Mouse (Mus musculus) hindbrain, embryonic 11.5 days (tissue): Measurements from ENCODE around the gene Tmigd3. TPM values are rescaled to one million over a fixed set of nuclear protein-coding genes. Genes with fewer than 3 reads are reported as not detected.

Experiments used
- ATAC-seq: fragments of 200-750 bp; cut with Nextera tagmentation; 2 replicates; pipeline ENCODE4 v1.8.0; 2017; ENCODE audit warnings: mild to moderate bottlenecking, moderate TSS enrichment, moderate library complexity; ENCODE audit not compliant: low FRiP score
- DNase-seq: peaks from one replicate; pipeline ENCODE4 v3.0.0-alpha.2; 2015; ENCODE audit warnings: low spot score
- H3K27ac ChIP-seq: fragments of 300-500 bp; sonication (generic); 2 replicates; pipeline ENCODE4 v1.5.1; 2014; ENCODE audit warnings: mild to moderate bottlenecking, low read depth, low read length
- H3K27me3 ChIP-seq: fragments of 300-500 bp; sonication (generic); 2 replicates; pipeline ENCODE4 v1.6.1; 2014; ENCODE audit warnings: mild to moderate bottlenecking, low read length, moderate library complexity, mixed read lengths; ENCODE audit not compliant: control insufficient read depth, insufficient read depth
- H3K36me3 ChIP-seq: fragments of 300-500 bp; sonication (generic); 2 replicates; pipeline ENCODE4 v1.6.1; 2014; ENCODE audit warnings: mild to moderate bottlenecking, low read length, moderate library complexity, mixed read lengths; ENCODE audit not compliant: control insufficient read depth, insufficient read depth
- H3K4me1 ChIP-seq: fragments of 300-500 bp; sonication (generic); replicated peaks from 2 replicates; pipeline ENCODE4 v1.6.1; 2014; ENCODE audit warnings: low read length, mixed read lengths; ENCODE audit not compliant: control insufficient read depth, insufficient read depth
- H3K4me2 ChIP-seq: fragments of 300-500 bp; sonication (generic); replicated peaks from 2 replicates; pipeline ENCODE4 v1.6.1; 2014; ENCODE audit warnings: mild to moderate bottlenecking, low read depth, low read length
- H3K4me3 ChIP-seq: fragments of 300-500 bp; sonication (generic); 2 replicates; pipeline ENCODE4 v1.5.1; 2014; ENCODE audit warnings: low read depth, low read length
- H3K9ac ChIP-seq: fragments of 300-500 bp; sonication (generic); 2 replicates; pipeline ENCODE4 v1.6.1; 2014; ENCODE audit warnings: low read depth, low read length
- H3K9me3 ChIP-seq: fragments of 300-500 bp; sonication (generic); 2 replicates; pipeline ENCODE4 v1.6.1; 2016; ENCODE audit warnings: low read length; ENCODE audit not compliant: control insufficient read depth
- WGBS: fragments of 180-500 bp; shearing (Covaris S2); extraction: QIAGEN DNeasy Blood & Tissue Kit; methylation state at CpG from one replicate; pipeline ENCODE4 v1.1.7; 2014; 5-methylcytosine and 5-hydroxymethylcytosine counted together
- polyA plus RNA-seq: library from polyadenylated mRNA; unstranded; fragments of >200 nt; fragmentation: Nextera tagmentation; extraction: Ambion mirVana; gene quantifications from 2 replicates; pipeline ENCODE4 v1.2.1, GENCODE M21; 2014

Tmigd3 gene
- polyA plus RNA-seq, 1 experiment from 2014 or later = not detected

GRCm38 (mm10) chr3:105894601-105895592 lies 24.2 kb downstream of the Tmigd3 start:
- no peak overlapping the region for H3K9ac ChIP-seq
- H3K36me3 ChIP-seq = no peaks in the 10 kb centered on the region
- no peak for ATAC-seq
- DNase-seq = no peak
- no peaks in the 10 kb centered on the region for H3K27me3 ChIP-seq
- H3K27ac ChIP-seq = no peak overlapping the region
- H3K9me3 ChIP-seq = no peaks in the 10 kb centered on the region
- WGBS = 86% methylated on average over 23 of the region's 23 CpGs
- no peaks in the 10 kb centered on the region; the same call in 1 of the 2 replicates for H3K4me1 ChIP-seq
- no peak overlapping the region for H3K4me2 ChIP-seq
- H3K4me3 ChIP-seq = no peak overlapping the region

GRCm38 (mm10) chr3:105896811-105897210 lies 26.1 kb downstream of the Tmigd3 start:
- WGBS = 79% methylated on average over 3 of the region's 3 CpGs
- Histone ChIP-seq H3K4me2 (no peak overlapping the region), H3K27me3 (no peaks in the 10 kb centered on the region), H3K4me1 (no peaks in the 10 kb centered on the region; the same call in 1 of the 2 replicates), H3K9me3 (no peaks in the 10 kb centered on the region), H3K9ac (no peak overlapping the region), H3K4me3 (no peak overlapping the region), H3K27ac (no peak overlapping the region), H3K36me3 (no peaks in the 10 kb centered on the region)
- ATAC-seq (no peak), DNase-seq (no peak)

- Histone ChIP-seq H3K27me3 (no peaks in the 10 kb centered on the region), H3K4me3 (no peak overlapping the region), H3K9ac (no peak overlapping the region), H3K4me2 (no peak overlapping the region), H3K4me1 (no peaks in the 10 kb centered on the region; the same call in 1 of the 2 replicates), H3K27ac (no peak overlapping the region), H3K9me3 (no peaks in the 10 kb centered on the region), H3K36me3 (no peaks in the 10 kb centered on the region)
- no peak for DNase-seq
- ATAC-seq = no peak
- whole genome bisulfite sequencing = 93% methylated on average over 2 of the region's 2 CpGs
These were observed 27.6 kb downstream of the Tmigd3 start for GRCm38 (mm10) chr3:105898325-105898724.

- ATAC-seq = no peak
- DNase-seq = no peak
- no peak overlapping the region for H3K27ac ChIP-seq
- H3K9me3 ChIP-seq = no peaks in the 10 kb centered on the region
- no peaks in the 10 kb centered on the region for H3K36me3 ChIP-seq
- H3K27me3 ChIP-seq = no peaks in the 10 kb centered on the region
- H3K4me3 ChIP-seq = no peak overlapping the region
- 91% methylated on average over 11 of the region's 11 CpGs for WGBS
- H3K4me1 ChIP-seq = no peaks in the 10 kb centered on the region; the same call in 1 of the 2 replicates
- H3K4me2 ChIP-seq = no peak overlapping the region
- H3K9ac ChIP-seq = no peak overlapping the region
These were observed 28.2 kb downstream of the Tmigd3 start for GRCm38 (mm10) chr3:105898861-105899260.

- 43% methylated on average over 8 of the region's 8 CpGs for WGBS
These were observed 28.9 kb downstream of the Tmigd3 start for GRCm38 (mm10) chr3:105899394-105900147.

GRCm38 (mm10) chr3:105900266-105900665 lies 29.6 kb downstream of the Tmigd3 start:
- WGBS = 81% methylated on average over 6 of the region's 6 CpGs
- H3K36me3 ChIP-seq = no peaks in the 10 kb centered on the region
- no peak overlapping the region for H3K27ac ChIP-seq
- ATAC-seq (no peak), DNase-seq (no peak)
- no peaks in the 10 kb centered on the region for H3K9me3 ChIP-seq
- H3K27me3 ChIP-seq = no peaks in the 10 kb centered on the region
- no peaks in the 10 kb centered on the region for H3K4me1 ChIP-seq
- H3K9ac ChIP-seq = no peak overlapping the region
- no peak overlapping the region for H3K4me3 ChIP-seq
- no peak overlapping the region for H3K4me2 ChIP-seq

More at GRCm38 (mm10) chr3:105899394-105900147, 28.9 kb downstream of the Tmigd3 start:
- no peak overlapping the region for H3K4me2 ChIP-seq
- no peaks in the 10 kb centered on the region for H3K9me3 ChIP-seq
- H3K4me3 ChIP-seq = no peak overlapping the region
- no peaks in the 10 kb centered on the region for H3K4me1 ChIP-seq
- no peaks in the 10 kb centered on the region for H3K27me3 ChIP-seq
- ATAC-seq (peak; percentile 82), DNase-seq (peak; percentile 91)
- H3K36me3 ChIP-seq = no peaks in the 10 kb centered on the region
- no peak overlapping the region for H3K27ac ChIP-seq
- H3K9ac ChIP-seq = no peak overlapping the region

- H3K27ac ChIP-seq = no peak overlapping the region
- no peaks in the 10 kb centered on the region for H3K36me3 ChIP-seq
- no peak overlapping the region for H3K4me3 ChIP-seq
- WGBS = 86% methylated on average over 3 of the region's 3 CpGs
- H3K9ac ChIP-seq = no peak overlapping the region
- no peak overlapping the region for H3K4me2 ChIP-seq
- no peak for ATAC-seq
- H3K9me3 ChIP-seq = no peaks in the 10 kb centered on the region
- DNase-seq = no peak
- H3K27me3 ChIP-seq = no peaks in the 10 kb centered on the region
- H3K4me1 ChIP-seq = no peaks in the 10 kb centered on the region
These were observed 30.0 kb downstream of the Tmigd3 start for GRCm38 (mm10) chr3:105900716-105901115.

- Histone ChIP-seq H3K27ac (no peak overlapping the region), H3K9ac (no peak overlapping the region), H3K36me3 (no peaks in the 10 kb centered on the region), H3K27me3 (no peaks in the 10 kb centered on the region), H3K4me2 (no peak overlapping the region), H3K9me3 (no peaks in the 10 kb centered on the region), H3K4me1 (no peaks in the 10 kb centered on the region), H3K4me3 (no peak overlapping the region)
- DNase-seq (no peak), ATAC-seq (no peak)
- 79% methylated on average over 4 of the region's 4 CpGs for WGBS
These were observed 30.8 kb downstream of the Tmigd3 start for GRCm38 (mm10) chr3:105901468-105901867.
